Mouse (Mus musculus) neural tube, embryonic 14.5 days (tissue): ENCODE measurements around the gene Pou2f3. TPM values are rescaled to one million over a fixed set of nuclear protein-coding genes. Genes with fewer than 3 reads are reported as not detected.

Experiments
- ATAC-seq: fragments of 200-750 bp; cut with Nextera tagmentation; 2 replicates; pipeline ENCODE4 v1.8.0; 2017; ENCODE audit warnings: low read depth, mild to moderate bottlenecking, moderate TSS enrichment, moderate library complexity
- H3K27ac ChIP-seq: fragments of 300-500 bp; sonication (generic); 2 replicates; pipeline ENCODE4 v1.5.1; 2014; ENCODE audit warnings: low read depth, mild to moderate bottlenecking, control low read depth, low read length, moderate library complexity, mixed read lengths
- H3K27me3 ChIP-seq: fragments of 300-500 bp; sonication (generic); 2 replicates; pipeline ENCODE4 v1.6.1; 2014; ENCODE audit warnings: low read length; ENCODE audit not compliant: control insufficient read depth, insufficient read depth
- H3K36me3 ChIP-seq: fragments of 300-500 bp; sonication (generic); 2 replicates; pipeline ENCODE4 v1.6.1; 2014; ENCODE audit warnings: low read length, mixed read lengths; ENCODE audit not compliant: control insufficient read depth, insufficient read depth
- H3K4me1 ChIP-seq: fragments of 300-500 bp; sonication (generic); 2 replicates; pipeline ENCODE4 v1.6.1; 2014; ENCODE audit warnings: low read length; ENCODE audit not compliant: control insufficient read depth, insufficient read depth
- H3K4me2 ChIP-seq: fragments of 300-500 bp; sonication (generic); 2 replicates; pipeline ENCODE4 v1.6.1; 2014; ENCODE audit warnings: mild to moderate bottlenecking, low read depth, low read length, control low read depth
- H3K4me3 ChIP-seq: fragments of 300-500 bp; sonication (generic); 2 replicates; pipeline ENCODE4 v1.5.1; 2014; ENCODE audit warnings: low read depth, low read length, control low read depth, mixed read lengths
- H3K9ac ChIP-seq: fragments of 300-500 bp; sonication (generic); replicated peaks from 2 replicates; pipeline ENCODE4 v1.6.1; 2014; ENCODE audit warnings: low read depth, mild to moderate bottlenecking, control low read depth, low read length, mixed read lengths
- H3K9me3 ChIP-seq: fragments of 300-500 bp; sonication (generic); 2 replicates; pipeline ENCODE4 v1.6.1; 2016; ENCODE audit warnings: low read length; ENCODE audit not compliant: control insufficient read depth
- WGBS: fragments of 180-500 bp; shearing (Covaris S2); extraction: QIAGEN DNeasy Blood & Tissue Kit; methylation state at CpG from one replicate; pipeline ENCODE4 v1.1.7; 2014; 5-methylcytosine and 5-hydroxymethylcytosine counted together
- polyA plus RNA-seq: library from polyadenylated mRNA; unstranded; fragments of >200 nt; fragmentation: Nextera tagmentation; extraction: Ambion mirVana; gene quantifications from 2 replicates; pipeline ENCODE4 v1.2.1, GENCODE M21; 2014

Gene Pou2f3
- polyA plus RNA-seq, 1 experiment from 2014 or later = not detected

GRCm38 (mm10) chr9:43166346-43166745, 43.8 kb downstream of the Pou2f3 start:
- Histone ChIP-seq H3K4me3 (no peak overlapping the region), H3K9me3 (no peaks in the 10 kb centered on the region), H3K27ac (no peak overlapping the region), H3K4me1 (no peaks in the 10 kb centered on the region), H3K9ac (no peak overlapping the region), H3K36me3 (no peaks in the 10 kb centered on the region), H3K4me2 (no peak overlapping the region), H3K27me3 (no peaks in the 10 kb centered on the region)
- no peak for ATAC-seq
- WGBS = 86% methylated on average over 6 of the region's 6 CpGs

- Histone ChIP-seq H3K9ac (no peak overlapping the region), H3K27ac (no peak overlapping the region), H3K4me2 (no peak overlapping the region), H3K4me3 (no peak overlapping the region), H3K27me3 (no peaks in the 10 kb centered on the region), H3K4me1 (no peaks in the 10 kb centered on the region), H3K9me3 (no peaks in the 10 kb centered on the region), H3K36me3 (no peaks in the 10 kb centered on the region)
- 81% methylated on average over 6 of the region's 6 CpGs for WGBS
- ATAC-seq = no peak
These were observed 54.2 kb downstream of the Pou2f3 start for GRCm38 (mm10) chr9:43155960-43156359.

- no peaks in the 10 kb centered on the region for H3K9me3 ChIP-seq
- ATAC-seq = no peak
- H3K27ac ChIP-seq = no peak overlapping the region
- no peak overlapping the region for H3K4me2 ChIP-seq
- WGBS = 93% methylated on average over 6 of the region's 6 CpGs
- no peak overlapping the region for H3K4me3 ChIP-seq
- H3K36me3 ChIP-seq = no peaks in the 10 kb centered on the region
- no peak overlapping the region for H3K9ac ChIP-seq
- H3K4me1 ChIP-seq = no peaks in the 10 kb centered on the region
- no peaks in the 10 kb centered on the region for H3K27me3 ChIP-seq
These were observed 58.4 kb downstream of the Pou2f3 start for GRCm38 (mm10) chr9:43151779-43152178.

GRCm38 (mm10) chr9:43150957-43151356, 59.2 kb downstream of the Pou2f3 start:
- Histone ChIP-seq H3K4me2 (no peak overlapping the region), H3K9ac (no peak overlapping the region), H3K9me3 (no peaks in the 10 kb centered on the region), H3K4me1 (no peaks in the 10 kb centered on the region), H3K4me3 (no peak overlapping the region), H3K36me3 (no peaks in the 10 kb centered on the region), H3K27me3 (no peaks in the 10 kb centered on the region), H3K27ac (no peak overlapping the region)
- no peak for ATAC-seq
- 78% methylated on average over 9 of the region's 9 CpGs for WGBS

GRCm38 (mm10) chr9:43150075-43150474, 60.1 kb downstream of the Pou2f3 start:
- H3K4me1 ChIP-seq = no peaks in the 10 kb centered on the region
- no peak overlapping the region for H3K27ac ChIP-seq
- H3K4me3 ChIP-seq = no peak overlapping the region
- no peaks in the 10 kb centered on the region for H3K9me3 ChIP-seq
- no peak overlapping the region for H3K4me2 ChIP-seq
- H3K36me3 ChIP-seq = no peaks in the 10 kb centered on the region
- WGBS = 55% methylated on average over 10 of the region's 10 CpGs
- H3K27me3 ChIP-seq = no peaks in the 10 kb centered on the region
- ATAC-seq = no peak
- no peak overlapping the region for H3K9ac ChIP-seq

GRCm38 (mm10) chr9:43149498-43149897, 60.7 kb downstream of the Pou2f3 start:
- Histone ChIP-seq H3K27ac (no peak overlapping the region), H3K4me2 (no peak overlapping the region), H3K9me3 (no peaks in the 10 kb centered on the region), H3K9ac (no peak overlapping the region), H3K4me3 (no peak overlapping the region), H3K36me3 (no peaks in the 10 kb centered on the region), H3K27me3 (no peaks in the 10 kb centered on the region), H3K4me1 (no peaks in the 10 kb centered on the region)
- ATAC-seq = no peak
- WGBS = 91% methylated on average over 3 of the region's 3 CpGs

- H3K4me1 ChIP-seq = no peaks in the 10 kb centered on the region
- H3K27me3 ChIP-seq = no peaks in the 10 kb centered on the region
- H3K36me3 ChIP-seq = no peaks in the 10 kb centered on the region
- WGBS = 84% methylated on average over 4 of the region's 4 CpGs
- no peak overlapping the region for H3K4me3 ChIP-seq
- no peak overlapping the region for H3K4me2 ChIP-seq
- H3K27ac ChIP-seq = no peak overlapping the region
- no peak overlapping the region for H3K9ac ChIP-seq
- no peak for ATAC-seq
- H3K9me3 ChIP-seq = no peaks in the 10 kb centered on the region
These were observed 65.0 kb downstream of the Pou2f3 start for GRCm38 (mm10) chr9:43145196-43145595.

- Histone ChIP-seq H3K9ac (no peak overlapping the region), H3K4me1 (no peaks in the 10 kb centered on the region), H3K36me3 (no peaks in the 10 kb centered on the region), H3K27ac (no peak overlapping the region), H3K4me2 (no peak overlapping the region), H3K9me3 (no peaks in the 10 kb centered on the region), H3K27me3 (no peaks in the 10 kb centered on the region), H3K4me3 (no peak overlapping the region)
- ATAC-seq = no peak
- WGBS = 76% methylated on average over 12 of the region's 12 CpGs
These were observed 65.9 kb downstream of the Pou2f3 start for GRCm38 (mm10) chr9:43144206-43144810.

GRCm38 (mm10) chr9:43141839-43142238, 68.3 kb downstream of the Pou2f3 start:
- Histone ChIP-seq H3K9ac (no peak overlapping the region), H3K4me2 (no peak overlapping the region), H3K27ac (no peak overlapping the region), H3K9me3 (no peaks in the 10 kb centered on the region), H3K4me1 (no peaks in the 10 kb centered on the region), H3K27me3 (no peaks in the 10 kb centered on the region), H3K36me3 (no peaks in the 10 kb centered on the region), H3K4me3 (no peak overlapping the region)
- no peak for ATAC-seq
- 10% methylated on average over 4 of the region's 4 CpGs for WGBS
